Mouse (Mus musculus) kidney, postnatal 14 days (tissue): ENCODE measurements around the gene E030018B13Rik.
A peak's percentile ranks its signal among the peaks of the same experiment; 100 is the strongest.

ENCODE experiments used
- DNase-seq: peaks from one replicate; pipeline ENCODE4 v3.0.0; 2022; ENCODE audit warnings: mixed read lengths

E030018B13Rik gene

GRCm38 (mm10) chr7:63938914-63939396 is 22.3 kb downstream of the E030018B13Rik start, which contains the start of gene Klf13:
Gene Klf13, minus strand, starts transcription at chr7:63938915.
- peak; percentile 99 for DNase-seq

- DNase-seq: peak; percentile 89
Observed at GRCm38 (mm10) chr7:63939397-63939951, 22.8 kb downstream of the E030018B13Rik start.

- DNase-seq: no peak
Observed at GRCm38 (mm10) chr7:63940321-63940720, 23.7 kb downstream of the E030018B13Rik start.

- DNase-seq: no peak
Observed at GRCm38 (mm10) chr7:63941050-63941449, 24.4 kb downstream of the E030018B13Rik start.

GRCm38 (mm10) chr7:63941501-63941900 is 24.8 kb downstream of the E030018B13Rik start:
- DNase-seq: no peak

- DNase-seq: no peak
Observed at GRCm38 (mm10) chr7:63943946-63944345, 27.3 kb downstream of the E030018B13Rik start.

GRCm38 (mm10) chr7:63947514-63948487 is 31.1 kb downstream of the E030018B13Rik start:
- no peak for DNase-seq

- DNase-seq: no peak
Observed at GRCm38 (mm10) chr7:63949176-63949575, 32.5 kb downstream of the E030018B13Rik start.

- DNase-seq: no peak
Observed at GRCm38 (mm10) chr7:63950931-63951607, 34.4 kb downstream of the E030018B13Rik start.

GRCm38 (mm10) chr7:63952077-63952898 is 35.6 kb downstream of the E030018B13Rik start:
- DNase-seq: no peak

GRCm38 (mm10) chr7:63955440-63955839 is 38.8 kb downstream of the E030018B13Rik start:
- no peak for DNase-seq

- DNase-seq: no peak
Observed at GRCm38 (mm10) chr7:63956138-63956823, 39.6 kb downstream of the E030018B13Rik start.

GRCm38 (mm10) chr7:63956981-63957713 is 40.5 kb downstream of the E030018B13Rik start:
- DNase-seq: no peak

GRCm38 (mm10) chr7:63957872-63958640 is 41.4 kb downstream of the E030018B13Rik start:
- DNase-seq: no peak

- DNase-seq: no peak
Observed at GRCm38 (mm10) chr7:63963632-63964031, 47.0 kb downstream of the E030018B13Rik start.

- DNase-seq: no peak
Observed at GRCm38 (mm10) chr7:63964121-63964520, 47.5 kb downstream of the E030018B13Rik start.

GRCm38 (mm10) chr7:63965135-63965534 is 48.5 kb downstream of the E030018B13Rik start:
- DNase-seq: peak; percentile 19

GRCm38 (mm10) chr7:63965635-63966418 is 49.2 kb downstream of the E030018B13Rik start:
- DNase-seq: no peak

- no peak for DNase-seq
Observed at GRCm38 (mm10) chr7:63969941-63970340, 53.3 kb downstream of the E030018B13Rik start.
